Mouse (Mus musculus): ENCODE data around the gene Atxn1. TPM values are rescaled to one million over a fixed set of nuclear protein-coding genes. Genes with fewer than 3 reads are reported as not detected.
A peak's percentile ranks its signal among the peaks of the same experiment; 100 is the strongest.

Atxn1 gene
- polyA plus RNA-seq, 1 experiment from 2014 or later: 8.3 TPM

- ChIA-PET CTCF (interaction anchor here (1.5 to 3.5 kb wide), 2 partner anchors 11 to 20 kb away, joined by 4 to 14 read pairs; no protein-coding TSS in a partner anchor), POLR2A (interaction anchor here (0.6 to 5.8 kb wide), 3 partner anchors 13 to 29 kb away, joined by 5 to 31 read pairs (median 6); partner anchors contain the start of gene Atxn1)
- ATAC-seq (peak; percentile 24), DNase-seq (ENCODE audit: low read depth, low spot score) (no peak)
- in situ Hi-C loops (cut with MboI; ENCODE audit: low pct_unique_long_range_greater_than_20kb): no loop called here
- no peaks in the 10 kb centered on the region for H3K27me3 ChIP-seq
- no peak for TF ChIP-seq CTCF (IDR thresholded peaks at IDR 0.05)
Observed at GRCm38 (mm10) chr13:45951071-45951645, 13.7 kb downstream of the Atxn1 start.

- ChIA-PET CTCF (interaction anchor here (1.5 to 3.5 kb wide), 2 partner anchors 12 to 19 kb away, joined by 4 to 14 read pairs; no protein-coding TSS in a partner anchor), POLR2A (interaction anchor here (0.9 to 5.8 kb wide), 2 partner anchors 13 to 19 kb away, joined by 5 to 31 read pairs; partner anchors contain the start of gene Atxn1)
- peak; percentile 82 for DNase-seq (ENCODE audit: low read depth, low spot score)
- no peaks in the 10 kb centered on the region for H3K27me3 ChIP-seq
- in situ Hi-C loops (cut with MboI; ENCODE audit: low pct_unique_long_range_greater_than_20kb): no loop called here
- no peak for TF ChIP-seq CTCF (IDR thresholded peaks at IDR 0.05)
- peak; percentile 79 for ATAC-seq
Observed at GRCm38 (mm10) chr13:45950355-45950861, 14.4 kb downstream of the Atxn1 start.

GRCm38 (mm10) chr13:45946136-45946535 lies 18.7 kb downstream of the Atxn1 start:
- POLR2A ChIA-PET: interaction anchor here (0.6 kb wide), 2 partner anchors 75 to 401 kb away, joined by 3 read pairs; no protein-coding TSS in a partner anchor
- ATAC-seq: no peak
- CTCF ChIA-PET: interaction anchor here (1.3 kb wide), 1 partner anchor 8 kb away, joined by 3 read pairs; no protein-coding TSS in a partner anchor
- H3K27me3 ChIP-seq: no peaks in the 10 kb centered on the region
- DNase-seq (ENCODE audit: low read depth, low spot score): no peak
- TF ChIP-seq CTCF (IDR thresholded peaks at IDR 0.05): no peak
- in situ Hi-C loops (cut with MboI; ENCODE audit: low pct_unique_long_range_greater_than_20kb): no loop called here

GRCm38 (mm10) chr13:45942337-45942736 lies 22.5 kb downstream of the Atxn1 start:
- ATAC-seq: no peak
- TF ChIP-seq CTCF (IDR thresholded peaks at IDR 0.05): no peak
- ChIA-PET CTCF (interaction anchor here (1.5 kb wide), 1 partner anchor 88 kb away, joined by 3 read pairs; no protein-coding TSS in a partner anchor), POLR2A (no interaction called here)
- H3K27me3 ChIP-seq: no peaks in the 10 kb centered on the region
- in situ Hi-C loops (cut with MboI; ENCODE audit: low pct_unique_long_range_greater_than_20kb): no loop called here
- DNase-seq (ENCODE audit: low read depth, low spot score): no peak

GRCm38 (mm10) chr13:45940714-45941113 lies 24.1 kb downstream of the Atxn1 start:
- DNase-seq (ENCODE audit: low read depth, low spot score) (no peak), ATAC-seq (no peak)
- ChIA-PET POLR2A (no interaction called here), CTCF (interaction anchor here (0.8 kb wide), 1 partner anchor 9 kb away, joined by 3 read pairs; no protein-coding TSS in a partner anchor)
- no peak for TF ChIP-seq CTCF (IDR thresholded peaks at IDR 0.05)
- in situ Hi-C loops (cut with MboI; ENCODE audit: low pct_unique_long_range_greater_than_20kb): no loop called here
- no peaks in the 10 kb centered on the region for H3K27me3 ChIP-seq

GRCm38 (mm10) chr13:45939561-45939960 lies 25.2 kb downstream of the Atxn1 start:
- in situ Hi-C loops (cut with MboI; ENCODE audit: low pct_unique_long_range_greater_than_20kb): no loop called here
- H3K27me3 ChIP-seq: no peaks in the 10 kb centered on the region
- no peak for ATAC-seq
- DNase-seq (ENCODE audit: low read depth, low spot score): no peak
- POLR2A ChIA-PET: no interaction called here
- CTCF ChIA-PET: interaction anchor here (1.6 kb wide), 1 partner anchor 10 kb away, joined by 4 read pairs; no protein-coding TSS in a partner anchor
- no peak for TF ChIP-seq CTCF (IDR thresholded peaks at IDR 0.05)

- ATAC-seq: no peak
- TF ChIP-seq CTCF (IDR thresholded peaks at IDR 0.05): no peak
- POLR2A ChIA-PET: interaction anchor here (1.1 kb wide), 1 partner anchor 28 kb away, joined by 3 read pairs; no protein-coding TSS in a partner anchor
- DNase-seq (ENCODE audit: low read depth, low spot score): no peak
- in situ Hi-C loops (cut with MboI; ENCODE audit: low pct_unique_long_range_greater_than_20kb): no loop called here
- CTCF ChIA-PET: interaction anchor here (1.6 kb wide), 1 partner anchor 11 kb away, joined by 4 read pairs; no protein-coding TSS in a partner anchor
- no peaks in the 10 kb centered on the region for H3K27me3 ChIP-seq
Observed at GRCm38 (mm10) chr13:45938083-45938482, 26.7 kb downstream of the Atxn1 start.

GRCm38 (mm10) chr13:45936765-45937164 lies 28.0 kb downstream of the Atxn1 start:
- in situ Hi-C loops (cut with MboI; ENCODE audit: low pct_unique_long_range_greater_than_20kb): no loop called here
- no peak for TF ChIP-seq CTCF (IDR thresholded peaks at IDR 0.05)
- DNase-seq (ENCODE audit: low read depth, low spot score): no peak
- ChIA-PET POLR2A (no interaction called here), CTCF (no interaction called here)
- no peak for ATAC-seq
- no peaks in the 10 kb centered on the region for H3K27me3 ChIP-seq

- DNase-seq (ENCODE audit: low read depth, low spot score): no peak
- no peaks in the 10 kb centered on the region for H3K27me3 ChIP-seq
- POLR2A ChIA-PET: no interaction called here
- no peak for ATAC-seq
- in situ Hi-C loops (cut with MboI; ENCODE audit: low pct_unique_long_range_greater_than_20kb): no loop called here
- CTCF ChIA-PET: interaction anchor here (1.7 kb wide), 1 partner anchor 9 kb away, joined by 5 read pairs; no protein-coding TSS in a partner anchor
- peak; percentile 21 for TF ChIP-seq CTCF (IDR thresholded peaks at IDR 0.05)
Observed at GRCm38 (mm10) chr13:45935798-45936197, 29.0 kb downstream of the Atxn1 start.

GRCm38 (mm10) chr13:45934841-45935240 lies 30.0 kb downstream of the Atxn1 start:
- TF ChIP-seq CTCF (IDR thresholded peaks at IDR 0.05): no peak
- in situ Hi-C loops (cut with MboI; ENCODE audit: low pct_unique_long_range_greater_than_20kb): no loop called here
- POLR2A ChIA-PET: no interaction called here
- H3K27me3 ChIP-seq: no peaks in the 10 kb centered on the region
- ATAC-seq (no peak), DNase-seq (ENCODE audit: low read depth, low spot score) (no peak)
- CTCF ChIA-PET: interaction anchor here (1.3 to 2.4 kb wide), 3 partner anchors 10 to 32 kb away, joined by 3 to 6 read pairs (median 5); no protein-coding TSS in a partner anchor

GRCm38 (mm10) chr13:45934085-45934484 lies 30.7 kb downstream of the Atxn1 start:
- DNase-seq (ENCODE audit: low read depth, low spot score) (no peak), ATAC-seq (no peak)
- ChIA-PET CTCF (interaction anchor here (1.3 to 2.4 kb wide), 2 partner anchors 9 to 33 kb away, joined by 3 to 6 read pairs; no protein-coding TSS in a partner anchor), POLR2A (interaction anchor here (0.6 kb wide), 1 partner anchor 470 kb away, joined by 4 read pairs; no protein-coding TSS in a partner anchor)
- TF ChIP-seq CTCF (IDR thresholded peaks at IDR 0.05): no peak
- no peaks in the 10 kb centered on the region for H3K27me3 ChIP-seq
- in situ Hi-C loops (cut with MboI; ENCODE audit: low pct_unique_long_range_greater_than_20kb): no loop called here

All from Patski (cell line).